Mouse (Mus musculus) liver, embryonic 11.5 days (tissue): ENCODE data around the gene Col4a4. TPM values are rescaled to one million over a fixed set of nuclear protein-coding genes. Genes with fewer than 3 reads are reported as not detected.
A peak's percentile ranks its signal among the peaks of the same experiment; 100 is the strongest.

ENCODE experiments used
- ATAC-seq: fragments of 200-750 bp; cut with Nextera tagmentation; replicated peaks from 2 replicates; pipeline ENCODE4 v1.8.0; 2017; ENCODE audit warnings: moderate number of reproducible peaks, mild to moderate bottlenecking, moderate TSS enrichment, moderate library complexity; ENCODE audit not compliant: low FRiP score
- DNase-seq: peaks from one replicate; pipeline ENCODE4 v3.0.0-alpha.2; 2017; ENCODE audit warnings: low spot score
- H3K27ac ChIP-seq: fragments of 300-500 bp; sonication (generic); 2 replicates; pipeline ENCODE4 v1.5.1; 2014; ENCODE audit warnings: mild to moderate bottlenecking, low read depth, low read length, control low read depth
- H3K27me3 ChIP-seq: fragments of 300-500 bp; sonication (generic); replicated peaks from 2 replicates; pipeline ENCODE4 v1.6.1; 2014; ENCODE audit warnings: low read length, mixed read lengths; ENCODE audit not compliant: control insufficient read depth, insufficient read depth
- H3K36me3 ChIP-seq: fragments of 300-500 bp; sonication (generic); 2 replicates; pipeline ENCODE4 v1.6.1; 2014; ENCODE audit warnings: mild to moderate bottlenecking, low read length, moderate library complexity, mixed read lengths; ENCODE audit not compliant: control insufficient read depth, insufficient read depth
- H3K4me1 ChIP-seq: fragments of 300-500 bp; sonication (generic); replicated peaks from 2 replicates; pipeline ENCODE4 v1.6.1; 2014; ENCODE audit warnings: low read length, mixed read lengths; ENCODE audit not compliant: control insufficient read depth, insufficient read depth
- H3K4me2 ChIP-seq: fragments of 300-500 bp; sonication (generic); 2 replicates; pipeline ENCODE4 v1.6.1; 2014; ENCODE audit warnings: mild to moderate bottlenecking, control low read depth, moderate library complexity
- H3K4me3 ChIP-seq: fragments of 300-500 bp; sonication (generic); 2 replicates; pipeline ENCODE4 v1.5.1; 2014; ENCODE audit warnings: low read depth, low read length, control low read depth
- H3K9ac ChIP-seq: fragments of 300-500 bp; sonication (generic); 2 replicates; pipeline ENCODE4 v1.6.1; 2014; ENCODE audit warnings: low read depth, low read length, control low read depth
- H3K9me3 ChIP-seq: fragments of 300-500 bp; sonication (generic); 2 replicates; pipeline ENCODE4 v1.6.1; 2016; ENCODE audit warnings: low read length, inconsistent platforms, mixed read lengths; ENCODE audit not compliant: control insufficient read depth
- WGBS: fragments of 180-500 bp; shearing (Covaris S2); extraction: QIAGEN DNeasy Blood & Tissue Kit; methylation state at CpG from one replicate; pipeline ENCODE4 v1.1.7; 2014; 5-methylcytosine and 5-hydroxymethylcytosine counted together
- polyA plus RNA-seq: library from polyadenylated mRNA; unstranded; fragments of >200 nt; fragmentation: Nextera tagmentation; extraction: Ambion mirVana; gene quantifications from 2 replicates; pipeline ENCODE4 v1.2.1, GENCODE M21; 2014

Gene Col4a4
- 0.05 and 0.15 TPM in 2 replicates for polyA plus RNA-seq

DNA sequence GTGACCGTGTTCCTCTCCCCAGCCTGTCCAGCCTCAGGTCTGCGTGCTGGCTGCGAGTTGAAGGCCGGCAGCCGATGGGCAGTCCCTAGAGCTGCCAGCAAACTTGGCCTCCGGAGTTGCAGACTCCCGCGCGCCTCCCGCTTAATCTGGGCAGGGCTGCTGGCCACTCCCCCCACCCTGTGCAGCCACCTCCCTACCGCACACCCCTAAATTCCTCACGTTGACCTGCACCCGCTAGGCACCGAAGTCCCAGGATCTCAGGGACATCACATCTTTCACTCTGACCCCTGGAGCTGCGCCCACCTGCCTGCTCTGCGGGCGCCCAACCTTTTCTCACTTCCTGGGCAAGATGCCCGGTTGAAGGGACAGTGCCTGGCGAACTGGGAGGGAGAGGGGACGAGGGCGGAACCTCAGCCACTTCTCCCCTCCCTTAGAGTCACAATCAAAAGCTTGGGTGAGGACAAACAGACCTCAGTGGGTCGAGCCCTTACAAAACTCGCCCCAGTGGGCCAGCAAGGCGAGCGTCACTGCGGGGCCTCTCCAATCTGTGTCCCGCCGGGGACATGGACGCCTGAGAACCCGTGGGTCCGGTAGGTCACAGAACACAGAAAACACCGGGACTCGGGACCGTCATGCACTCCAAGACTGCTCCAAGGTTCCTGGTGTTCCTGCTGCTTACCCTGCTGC, at the start of gene Col4a4, which contains the start of gene Col4a3:
Col4a4 (minus strand) TSS at position 137 of the 687 bp plus-strand sequence.
Col4a3 (plus strand) TSS at position 209 of the 687 bp plus-strand sequence.
- Histone ChIP-seq H3K27ac (no peak within 1 kb of the TSS), H3K4me2 (peak within 1 kb of the TSS; percentile 61), H3K4me3 (peak within 1 kb of the TSS; percentile 29), H3K9ac (no peak within 1 kb of the TSS), H3K36me3 (no peaks in the 10 kb centered on the region), H3K9me3 (no peaks in the 10 kb centered on the region), H3K4me1 (no peaks in the 10 kb centered on the region), H3K27me3 (peaks cover 18% of the 10 kb centered on the region)
- WGBS = 9% methylated on average over 34 of the region's 34 CpGs
- DNase-seq (peak; percentile 39), ATAC-seq (no peak)

DNA sequence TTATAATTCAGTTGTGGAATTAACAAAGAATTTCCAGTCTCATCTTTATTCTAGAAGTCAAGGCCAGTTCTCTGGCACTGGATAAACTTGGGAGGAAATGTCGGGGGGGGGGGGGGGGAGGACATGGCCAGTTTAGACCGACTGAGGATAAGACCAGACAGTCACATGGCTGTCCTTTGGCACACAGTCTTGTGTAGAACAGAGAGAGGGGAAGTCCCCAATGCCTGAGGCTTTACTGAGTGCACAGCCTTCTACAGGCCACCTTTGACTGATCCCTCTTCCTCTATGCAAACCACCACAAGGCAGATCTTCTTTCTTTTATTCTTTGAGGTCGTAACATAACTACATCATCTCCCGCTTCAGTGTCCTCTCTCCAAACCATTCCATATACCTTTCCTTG, 49.7 kb upstream of the Col4a4 start:
- 77% methylated on average over 4 of the region's 4 CpGs for WGBS
- no peaks in the 10 kb centered on the region for H3K9me3 ChIP-seq
- H3K27ac ChIP-seq = no peak overlapping the region
- no peak overlapping the region for H3K4me3 ChIP-seq
- no peak overlapping the region for H3K9ac ChIP-seq
- DNase-seq (no peak), ATAC-seq (no peak)
- H3K4me2 ChIP-seq = no peak overlapping the region
- no peaks in the 10 kb centered on the region for H3K27me3 ChIP-seq
- H3K4me1 ChIP-seq = no peaks in the 10 kb centered on the region
- H3K36me3 ChIP-seq = no peaks in the 10 kb centered on the region

DNA sequence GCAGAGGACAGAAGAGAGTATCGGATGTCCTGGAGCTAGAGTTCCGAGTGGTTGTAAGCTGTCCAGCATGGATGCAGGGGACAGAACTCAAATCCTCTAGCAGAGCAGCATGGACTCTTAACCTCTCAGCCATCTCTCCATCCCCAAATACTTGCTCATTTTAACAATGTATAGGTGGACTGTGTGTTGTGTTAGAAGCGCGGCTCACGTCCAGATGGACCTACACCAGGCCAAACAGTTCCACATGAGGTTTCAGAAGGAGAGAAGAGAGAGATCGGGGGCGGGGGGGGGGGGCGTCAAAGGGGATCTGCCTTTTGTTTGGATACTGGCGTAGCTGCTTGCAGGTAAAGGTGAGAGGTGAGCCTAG, 48.6 kb upstream of the Col4a4 start:
- no peak overlapping the region for H3K4me3 ChIP-seq
- H3K36me3 ChIP-seq = no peaks in the 10 kb centered on the region
- 85% methylated on average over 9 of the region's 9 CpGs for WGBS
- no peaks in the 10 kb centered on the region for H3K27me3 ChIP-seq
- H3K27ac ChIP-seq = no peak overlapping the region
- H3K9me3 ChIP-seq = no peaks in the 10 kb centered on the region
- no peaks in the 10 kb centered on the region for H3K4me1 ChIP-seq
- ATAC-seq (no peak), DNase-seq (no peak)
- no peak overlapping the region for H3K4me2 ChIP-seq
- no peak overlapping the region for H3K9ac ChIP-seq

DNA sequence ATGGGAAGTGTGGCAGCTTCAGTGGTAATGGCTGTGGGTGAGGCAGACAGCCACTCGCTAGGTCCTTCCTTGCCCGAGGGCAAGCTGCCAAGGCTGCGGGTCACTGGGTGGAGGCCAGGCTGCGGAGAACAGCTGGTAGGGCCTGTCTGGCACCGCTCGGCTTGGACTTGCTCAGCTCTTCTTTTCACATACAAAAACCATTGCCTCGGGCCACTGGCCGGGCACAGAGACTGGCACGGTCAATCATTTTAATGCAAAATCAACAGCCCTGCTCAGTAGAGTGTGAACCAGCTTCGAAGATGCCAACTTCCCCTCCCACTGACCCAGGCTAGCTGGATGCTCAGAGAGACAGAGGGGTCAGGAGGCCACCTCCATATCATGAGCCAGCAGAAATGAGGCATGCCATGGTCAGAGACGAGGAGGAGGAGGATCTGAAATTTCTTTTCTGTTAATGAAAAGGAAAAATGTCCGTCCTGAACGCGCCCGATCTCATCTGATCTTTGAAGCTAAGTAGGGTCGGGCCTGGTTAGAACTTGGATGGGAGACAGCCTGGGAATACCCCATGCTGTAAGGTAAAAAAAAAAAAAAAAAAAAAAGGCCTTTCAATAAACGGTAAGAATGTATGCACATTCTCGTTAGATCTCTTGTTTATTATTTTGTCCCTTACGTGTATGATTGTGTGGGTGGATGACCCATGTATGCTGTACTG, 48.0 kb upstream of the Col4a4 start:
- H3K27ac ChIP-seq = no peak overlapping the region
- no peaks in the 10 kb centered on the region for H3K4me1 ChIP-seq
- ATAC-seq (no peak), DNase-seq (no peak)
- 85% methylated on average over 19 of the region's 19 CpGs for WGBS
- H3K9me3 ChIP-seq = no peaks in the 10 kb centered on the region
- no peaks in the 10 kb centered on the region for H3K27me3 ChIP-seq
- no peak overlapping the region for H3K4me3 ChIP-seq
- H3K4me2 ChIP-seq = no peak overlapping the region
- H3K36me3 ChIP-seq = no peaks in the 10 kb centered on the region
- H3K9ac ChIP-seq = no peak overlapping the region

DNA sequence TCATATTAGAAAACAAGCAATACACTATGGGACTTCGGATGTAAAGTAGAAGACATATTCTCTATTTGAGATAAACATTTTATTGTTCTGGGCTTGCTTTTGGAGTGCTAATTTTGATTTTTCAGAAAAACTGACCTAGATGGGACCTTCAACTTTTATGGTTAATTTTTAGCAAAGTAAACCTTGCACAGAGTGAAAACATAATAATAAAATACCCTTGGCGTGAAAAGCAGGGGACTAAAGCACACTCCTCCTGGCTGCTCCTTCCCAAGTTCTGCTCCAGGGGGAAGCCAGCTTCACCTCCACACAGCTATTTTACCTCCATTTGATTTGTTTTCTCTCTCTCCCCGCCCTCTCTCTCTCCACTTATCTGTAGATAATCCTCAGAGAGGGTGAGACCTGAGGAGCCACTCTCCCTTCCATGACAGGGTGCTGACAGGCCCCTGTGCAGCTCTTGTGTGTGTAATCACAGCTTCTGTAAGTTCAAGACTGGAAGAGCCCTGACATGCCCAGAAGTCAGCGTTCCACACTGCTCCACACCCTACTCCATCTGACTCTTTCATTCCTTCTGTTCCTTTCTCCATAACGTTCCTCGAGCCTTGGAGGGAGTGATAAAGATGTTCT, 44.6 kb upstream of the Col4a4 start:
- Histone ChIP-seq H3K4me2 (no peak overlapping the region), H3K9ac (no peak overlapping the region), H3K27ac (no peak overlapping the region), H3K36me3 (no peaks in the 10 kb centered on the region), H3K4me3 (no peak overlapping the region), H3K27me3 (no peaks in the 10 kb centered on the region), H3K4me1 (peaks cover 2% of the 10 kb centered on the region; the same call in 1 of the 2 replicates), H3K9me3 (no peaks in the 10 kb centered on the region)
- ATAC-seq = no peak
- 49% methylated on average over 6 of the region's 6 CpGs for WGBS
- DNase-seq = no peak

DNA sequence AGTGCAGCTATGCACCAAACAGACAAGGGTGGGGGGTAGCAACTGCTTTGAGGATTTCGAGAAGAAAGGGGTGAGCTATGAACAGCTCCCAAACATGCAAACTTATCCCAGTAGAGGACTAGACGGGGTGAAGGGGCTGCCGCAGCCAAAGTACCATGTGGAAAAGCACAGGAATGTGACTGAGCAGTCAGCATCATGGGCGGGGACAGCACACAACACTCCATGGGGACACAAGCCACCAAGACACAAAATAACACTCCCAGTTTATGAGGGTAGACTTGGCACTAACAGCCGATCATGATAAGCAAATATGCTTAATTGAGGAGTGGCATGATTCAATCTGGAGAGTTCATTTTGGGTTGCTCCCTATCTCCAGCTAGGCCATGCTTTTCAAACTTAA, 42.8 kb upstream of the Col4a4 start:
- Histone ChIP-seq H3K9me3 (no peaks in the 10 kb centered on the region), H3K36me3 (no peaks in the 10 kb centered on the region), H3K4me3 (no peak overlapping the region), H3K27ac (no peak overlapping the region), H3K27me3 (no peaks in the 10 kb centered on the region), H3K4me1 (peaks cover 2% of the 10 kb centered on the region; the same call in 1 of the 2 replicates), H3K9ac (no peak overlapping the region), H3K4me2 (no peak overlapping the region)
- ATAC-seq (no peak), DNase-seq (no peak)
- WGBS = 76% methylated on average over 5 of the region's 5 CpGs

DNA sequence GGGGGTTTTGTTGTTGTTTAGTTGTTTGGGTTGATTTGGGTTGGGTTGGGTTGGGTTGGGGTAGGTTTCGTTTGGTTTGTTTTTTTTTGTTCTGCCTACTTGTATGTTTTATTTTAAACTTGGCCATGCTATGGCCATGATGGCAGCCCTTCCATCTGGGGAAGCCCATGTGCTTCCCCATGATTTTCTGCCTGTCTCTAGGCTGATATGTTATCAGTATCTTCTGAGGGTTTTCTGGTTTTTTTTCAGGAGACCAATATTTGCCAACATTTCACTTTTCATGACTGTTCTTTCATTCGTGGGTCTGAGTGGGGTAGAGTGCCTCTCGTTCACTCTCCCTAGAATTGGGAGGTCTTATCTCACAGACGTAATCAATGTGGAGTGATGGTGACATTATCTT, 41.0 kb upstream of the Col4a4 start:
- Histone ChIP-seq H3K4me3 (no peak overlapping the region), H3K4me2 (no peak overlapping the region), H3K9ac (no peak overlapping the region), H3K4me1 (peaks cover 2% of the 10 kb centered on the region; the same call in 1 of the 2 replicates), H3K27ac (no peak overlapping the region), H3K36me3 (no peaks in the 10 kb centered on the region), H3K27me3 (no peaks in the 10 kb centered on the region), H3K9me3 (no peaks in the 10 kb centered on the region)
- DNase-seq (no peak), ATAC-seq (peak; percentile 60; the same call in 1 of the 2 replicates)
- WGBS = 31% methylated on average over 4 of the region's 4 CpGs

DNA sequence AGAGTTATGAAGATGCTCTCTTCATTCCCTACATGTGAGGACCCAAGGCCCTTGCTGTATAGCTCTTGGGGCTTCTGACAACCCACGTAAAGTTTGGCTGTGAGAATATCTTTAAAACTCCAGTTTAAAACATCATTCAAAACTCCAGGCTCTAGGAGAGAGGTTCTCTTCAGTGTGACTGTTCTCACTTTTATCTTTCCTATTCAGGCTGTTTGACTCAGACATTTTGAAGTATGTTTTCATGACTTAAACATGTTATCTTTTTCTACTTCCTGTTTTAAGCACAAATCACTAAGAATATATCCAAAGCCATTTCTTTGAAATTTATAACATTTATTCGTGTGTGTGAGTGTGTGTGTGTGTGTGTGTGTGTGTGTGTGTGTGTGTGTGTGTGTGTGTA, 38.8 kb upstream of the Col4a4 start:
- no peak for DNase-seq
- no peaks in the 10 kb centered on the region for H3K9me3 ChIP-seq
- ATAC-seq = no peak
- no peaks in the 10 kb centered on the region for H3K36me3 ChIP-seq
- no peak overlapping the region for H3K27ac ChIP-seq
- H3K9ac ChIP-seq = no peak overlapping the region
- peaks cover 2% of the 10 kb centered on the region; the same call in 1 of the 2 replicates for H3K4me1 ChIP-seq
- no peak overlapping the region; the same call in 1 of the 2 replicates for H3K4me2 ChIP-seq
- WGBS = 39% methylated on average over 2 of the region's 2 CpGs
- no peak overlapping the region for H3K4me3 ChIP-seq
- H3K27me3 ChIP-seq = no peaks in the 10 kb centered on the region
